Mouse (Mus musculus) kidney, adult 2 months (tissue): Measurements from ENCODE around the gene Mgat1.

Experiments
- CTCF ChIP-seq: fragments of 200-500 bp; conservative IDR thresholded peaks from 2 replicates; pipeline ENCODE4 v1.5.1; 2011; ENCODE audit warnings: low read depth, mild to moderate bottlenecking, control low read depth, low read length, moderate library complexity, mixed read lengths; ENCODE audit not compliant: insufficient read depth, insufficient read length
- POLR2A ChIP-seq: fragments of 200-500 bp; IDR thresholded peaks from one replicate; pipeline ENCODE4 v1.6.1; 2011; ENCODE audit warnings: low read depth, low read length, control low read depth

- TF ChIP-seq CTCF, result no peak
- no peak for TF ChIP-seq POLR2A
Observed at GRCm38 (mm10) chr11:49264081-49264480, 20.1 kb downstream of the Mgat1 start.
